Mouse (Mus musculus) common myeloid progenitor, adult 5-6 weeks (primary cell): Measurements from ENCODE around the gene Slc1a7. TPM values are rescaled to one million over a fixed set of nuclear protein-coding genes. Genes with fewer than 3 reads are reported as not detected.

Experiments used
- ATAC-seq: replicated peaks from 2 replicates; pipeline ENCODE4 v1.8.0; 2016; ENCODE audit warnings: low read depth, mild to moderate bottlenecking, moderate TSS enrichment, inconsistent platforms; ENCODE audit not compliant: poor library complexity, severe bottlenecking
- total RNA-seq: library from RNA; stranded (forward); fragments of 200-1000, 187-1606 nt; gene quantifications from 2 replicates; pipeline ENCODE4 v1.2.3, GENCODE M21; 2017

Gene Slc1a7
- total RNA-seq, 1 experiment from 2014 or later = not detected

GRCm38 (mm10) chr4:108037027-108037426, 68.9 kb downstream of the Slc1a7 start:
- ATAC-seq = no peak

DNA sequence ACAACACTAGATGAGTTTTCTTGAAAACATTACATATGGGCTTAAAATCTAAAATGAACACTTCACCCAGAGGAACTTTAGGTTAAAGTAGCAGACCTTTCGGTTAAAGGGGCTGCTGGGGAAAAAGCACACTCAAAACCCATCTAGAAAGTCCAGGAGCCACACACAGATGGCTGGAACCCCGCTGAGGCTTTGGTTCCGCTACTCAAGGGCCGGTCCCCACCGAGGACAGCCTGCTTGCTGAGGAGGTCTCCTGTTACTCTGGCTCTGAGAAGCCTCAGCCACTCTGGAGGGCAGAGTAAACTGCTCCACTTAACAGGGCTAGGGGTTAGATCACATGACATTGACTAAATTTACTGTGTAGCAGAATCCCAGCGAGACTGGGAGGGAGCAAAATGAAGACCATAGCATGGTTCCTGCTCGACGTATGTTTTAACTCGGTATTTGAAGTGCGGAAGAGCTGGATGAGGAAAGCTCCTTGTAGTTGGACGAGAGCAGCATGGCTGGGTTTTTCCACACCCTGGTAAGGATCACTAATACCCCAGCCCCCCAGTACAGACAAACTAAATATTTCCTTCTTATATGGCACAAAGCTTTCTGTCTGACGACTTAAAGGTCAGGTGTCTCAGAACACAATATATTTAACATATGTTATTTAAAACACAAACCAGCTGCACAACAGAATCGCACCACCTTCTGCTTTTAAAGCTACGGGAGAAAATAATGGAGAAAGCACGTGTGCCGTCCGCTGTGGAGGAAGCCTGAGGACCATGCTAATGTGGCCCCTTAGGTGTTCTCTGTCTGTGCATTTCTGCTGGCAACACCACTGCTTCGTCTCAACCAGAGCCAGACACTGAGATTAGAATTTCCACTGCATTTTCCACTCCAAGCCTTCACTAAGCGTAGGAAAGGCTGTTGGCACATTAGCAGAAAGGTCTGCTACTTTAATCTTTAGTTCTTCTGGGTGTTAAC, 77.3 kb downstream of the Slc1a7 start:
- ATAC-seq = no peak

DNA sequence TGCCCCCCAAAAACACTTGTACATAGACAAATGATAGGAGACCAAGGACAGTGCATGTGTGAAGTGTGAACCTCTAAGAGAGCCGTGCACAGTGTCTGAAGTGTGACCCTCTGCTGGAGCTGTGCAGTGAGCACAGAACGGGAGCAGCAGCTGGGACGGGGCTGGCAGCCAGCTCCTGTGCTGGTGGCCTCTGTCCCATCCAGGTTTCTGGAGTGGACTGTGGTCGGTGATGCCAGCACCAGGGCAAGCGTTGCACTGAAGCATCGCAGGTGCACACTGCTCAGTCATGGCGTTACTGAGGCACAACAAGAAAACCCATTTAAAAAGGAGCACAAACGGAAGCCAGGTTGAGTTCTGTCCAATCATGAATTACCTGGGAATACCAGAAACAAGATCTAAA, 78.0 kb downstream of the Slc1a7 start:
- ATAC-seq = no peak

GRCm38 (mm10) chr4:108051687-108052274, 83.6 kb downstream of the Slc1a7 start:
- no peak for ATAC-seq

DNA sequence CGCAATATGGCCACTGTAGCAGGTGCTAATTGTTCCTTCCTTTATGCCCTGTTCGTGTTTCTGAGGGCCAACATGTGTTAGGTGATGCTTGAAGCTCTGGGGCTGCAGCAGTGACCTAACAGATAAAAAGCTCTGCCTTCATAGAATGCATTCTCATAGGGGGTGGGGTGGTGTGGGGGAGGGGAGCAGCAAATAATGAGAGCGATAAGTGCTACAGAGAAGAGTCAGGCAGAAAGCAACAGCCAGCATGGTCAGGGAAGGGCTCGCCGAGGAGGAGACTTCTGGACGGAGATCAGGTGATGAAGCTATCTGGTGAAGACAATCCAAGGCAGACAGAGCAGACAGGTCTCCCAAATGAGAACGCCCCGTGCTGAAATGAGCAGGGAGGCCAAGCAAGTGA, 84.5 kb downstream of the Slc1a7 start:
- no peak for ATAC-seq

- ATAC-seq = no peak
These were observed 87.7 kb downstream of the Slc1a7 start for GRCm38 (mm10) chr4:108055873-108056272.

GRCm38 (mm10) chr4:108057247-108057646, 89.1 kb downstream of the Slc1a7 start:
- no peak for ATAC-seq

GRCm38 (mm10) chr4:108058166-108058565, 90.0 kb downstream of the Slc1a7 start:
- peak; percentile 84 for ATAC-seq

DNA sequence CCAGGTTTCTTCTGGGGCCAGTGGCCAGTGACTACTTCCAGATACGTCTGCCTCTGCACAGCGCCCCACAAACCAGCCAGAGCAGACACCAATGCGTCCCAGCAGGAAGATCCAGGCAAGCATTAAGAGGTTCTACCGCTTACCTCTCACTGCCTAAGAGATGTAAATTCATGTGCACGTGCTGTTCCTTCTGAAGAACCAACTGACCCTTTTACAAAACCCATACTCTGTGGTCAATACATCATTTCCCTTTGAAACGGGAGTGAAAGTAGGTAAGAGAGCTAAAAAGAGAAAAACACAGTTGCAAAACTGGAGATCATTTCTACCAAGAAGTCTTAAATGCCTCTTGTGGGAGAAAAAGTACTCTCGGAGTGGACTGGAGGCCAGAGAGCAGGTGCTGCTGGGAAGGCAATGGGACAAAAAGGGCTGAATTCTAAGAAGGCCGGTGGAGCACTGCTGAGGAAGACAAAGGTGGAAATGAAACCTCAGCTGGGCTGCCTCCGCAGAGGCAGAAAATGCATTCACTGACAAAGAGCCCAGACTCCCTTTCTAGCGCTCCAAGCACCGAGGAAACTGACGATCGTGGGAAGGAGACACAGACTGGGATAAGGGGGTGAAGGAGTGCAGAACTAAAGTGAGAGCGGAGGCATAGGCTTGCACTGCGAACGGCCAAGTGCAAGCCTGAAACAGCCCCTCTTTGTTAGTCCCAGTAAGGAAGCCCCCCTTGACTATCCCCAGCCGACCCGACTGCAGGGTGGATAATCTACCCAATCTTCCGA, 91.7 kb downstream of the Slc1a7 start:
- peak; percentile 42 for ATAC-seq

DNA sequence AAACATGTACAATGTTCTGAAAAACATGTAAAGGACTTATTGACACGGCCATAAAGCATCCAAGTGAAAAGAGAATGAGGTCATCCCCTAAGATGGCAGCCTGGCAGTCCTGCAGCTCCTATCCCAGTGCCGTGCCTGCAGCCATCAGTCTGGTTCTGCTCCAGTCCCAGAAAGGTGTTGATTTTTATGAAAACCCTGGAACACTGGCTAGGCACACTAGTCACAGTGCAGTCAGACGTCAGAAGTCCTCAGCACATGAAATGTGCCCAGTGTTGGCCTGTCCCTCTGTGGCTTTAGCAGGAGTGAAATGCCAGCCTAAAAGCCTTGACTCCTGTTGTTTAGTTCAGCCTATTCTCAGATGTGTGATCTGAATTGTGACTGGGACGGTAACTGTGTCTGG, 92.6 kb downstream of the Slc1a7 start:
- ATAC-seq = no peak

- no peak for ATAC-seq
These were observed 94.4 kb downstream of the Slc1a7 start for GRCm38 (mm10) chr4:108062524-108062923.

Other genes with a start within 250 kb of the Slc1a7 start
- gene Lrp8, start 166.1 kb upstream of the Slc1a7 start, total RNA-seq = 7.4 and 10.4 TPM in 2 replicates
- 256 and 294 TPM in 2 replicates for gene Magoh, start 88.6 kb upstream of the Slc1a7 start, total RNA-seq
- 51.5 and 57.6 TPM in 2 replicates for gene 0610037L13Rik, start 78.5 kb upstream of the Slc1a7 start, total RNA-seq
- gene Cpt2, start 44.7 kb upstream of the Slc1a7 start, total RNA-seq = 18.6 and 22.6 TPM in 2 replicates
- gene Podn, start 128.1 kb downstream of the Slc1a7 start, total RNA-seq = not detected in 2 replicates
- gene Scp2, start 176.7 kb downstream of the Slc1a7 start, total RNA-seq = 174 and 175 TPM in 2 replicates
- not detected in 2 replicates for gene Echdc2, start 197.1 kb downstream of the Slc1a7 start, total RNA-seq
- not detected in 2 replicates for gene Zyg11a, start 249.7 kb downstream of the Slc1a7 start, total RNA-seq